Mouse (Mus musculus) G1E (cell line): ENCODE measurements around the gene Map1b. TPM values are rescaled to one million over a fixed set of nuclear protein-coding genes. Genes with fewer than 3 reads are reported as not detected.

ENCODE experiments used
- ATAC-seq: 2 replicates; pipeline ENCODE4 v1.8.0; 2016; ENCODE audit warnings: mild to moderate bottlenecking; ENCODE audit not compliant: insufficient number of reproducible peaks, poor library complexity, low FRiP score, severe bottlenecking; ENCODE audit errors: extremely low read depth
- DNase-seq: peaks from one replicate; pipeline ENCODE4 v3.0.0; 2012; ENCODE audit warnings: low spot score
- H3K27me3 ChIP-seq: 2 replicates; pipeline ENCODE4 v1.6.1; 2012; ENCODE audit warnings: mild to moderate bottlenecking, low read length, inconsistent platforms; ENCODE audit not compliant: insufficient read depth
- H3K36me3 ChIP-seq: replicated peaks from 2 replicates; pipeline ENCODE3; 2012; ENCODE audit warnings: mild to moderate bottlenecking, inconsistent platforms
- H3K4me1 ChIP-seq: 2 replicates; pipeline ENCODE4 v1.6.1; 2012; ENCODE audit warnings: low read depth, low read length, inconsistent platforms, mixed read lengths; ENCODE audit not compliant: insufficient read depth
- H3K4me3 ChIP-seq: 2 replicates; pipeline ENCODE4 v1.5.1; 2012; ENCODE audit warnings: low read depth, mild to moderate bottlenecking, inconsistent platforms, low read length, moderate library complexity, mixed read lengths
- H3K9me3 ChIP-seq: replicated peaks from 2 replicates; pipeline ENCODE4 v1.6.1; 2012; ENCODE audit warnings: inconsistent platforms
- CTCF ChIP-seq: IDR thresholded peaks from 2 replicates; pipeline ENCODE4 v1.5.1; 2012; ENCODE audit warnings: low read depth, low read length, inconsistent platforms, mixed read lengths
- GATA1 ChIP-seq: IDR thresholded peaks from 2 replicates; pipeline ENCODE4 v1.6.1; 2012; ENCODE audit warnings: borderline replicate concordance, low read length, inconsistent platforms, mixed read lengths
- GATA2 ChIP-seq: IDR thresholded peaks from 2 replicates; pipeline ENCODE4 v1.6.1; 2012; ENCODE audit warnings: low read depth, low read length, inconsistent platforms, borderline replicate concordance
- POLR2AphosphoS5 ChIP-seq: IDR thresholded peaks from 2 replicates; pipeline ENCODE4 v1.6.1; 2012; ENCODE audit warnings: low read depth, low read length, inconsistent platforms; ENCODE audit not compliant: insufficient replicate concordance
- TAL1 ChIP-seq: conservative IDR thresholded peaks from 2 replicates; pipeline ENCODE4 v1.6.1; 2012; ENCODE audit warnings: low read depth, low read length, inconsistent platforms, mixed read lengths
- polyA plus RNA-seq: library from polyadenylated mRNA; stranded (reverse); fragments of >175 nt; gene quantifications from 2 replicates; pipeline ENCODE4 v1.2.3, GENCODE M21; 2012
- total RNA-seq, 2 experiments: library from RNA; stranded (forward) in 1 of 2; stranded (reverse) in 1 of 2; fragments of 200-1000 nt in 1 of 2; fragments of >200 nt in 1 of 2; fragmentation: Nextera tagmentation in 1 of 2; gene quantifications; 2 replicates each; pipeline ENCODE4 v1.2.3; 2014 to 2017

Map1b gene
- total and polyA plus RNA-seq, 3 experiments, result 0.33 TPM; not detected in 2

- ATAC-seq, result no peak
- no peak for TF ChIP-seq GATA2
- no peak for TF ChIP-seq TAL1
- TF ChIP-seq GATA1, result no peak
- TF ChIP-seq CTCF, result no peak
- no peak for TF ChIP-seq POLR2AphosphoS5
- Histone ChIP-seq H3K4me1 (no peaks in the 10 kb centered on the region), H3K36me3 (no peaks in the 10 kb centered on the region), H3K4me3 (no peak overlapping the region), H3K27me3 (peaks cover 19% of the 10 kb centered on the region), H3K9me3 (peaks cover 4% of the 10 kb centered on the region; the same call in 1 of the 2 replicates)
- no peak for DNase-seq
Measured at GRCm38 (mm10) chr13:99443484-99444175, 72.7 kb downstream of the Map1b start.

DNA sequence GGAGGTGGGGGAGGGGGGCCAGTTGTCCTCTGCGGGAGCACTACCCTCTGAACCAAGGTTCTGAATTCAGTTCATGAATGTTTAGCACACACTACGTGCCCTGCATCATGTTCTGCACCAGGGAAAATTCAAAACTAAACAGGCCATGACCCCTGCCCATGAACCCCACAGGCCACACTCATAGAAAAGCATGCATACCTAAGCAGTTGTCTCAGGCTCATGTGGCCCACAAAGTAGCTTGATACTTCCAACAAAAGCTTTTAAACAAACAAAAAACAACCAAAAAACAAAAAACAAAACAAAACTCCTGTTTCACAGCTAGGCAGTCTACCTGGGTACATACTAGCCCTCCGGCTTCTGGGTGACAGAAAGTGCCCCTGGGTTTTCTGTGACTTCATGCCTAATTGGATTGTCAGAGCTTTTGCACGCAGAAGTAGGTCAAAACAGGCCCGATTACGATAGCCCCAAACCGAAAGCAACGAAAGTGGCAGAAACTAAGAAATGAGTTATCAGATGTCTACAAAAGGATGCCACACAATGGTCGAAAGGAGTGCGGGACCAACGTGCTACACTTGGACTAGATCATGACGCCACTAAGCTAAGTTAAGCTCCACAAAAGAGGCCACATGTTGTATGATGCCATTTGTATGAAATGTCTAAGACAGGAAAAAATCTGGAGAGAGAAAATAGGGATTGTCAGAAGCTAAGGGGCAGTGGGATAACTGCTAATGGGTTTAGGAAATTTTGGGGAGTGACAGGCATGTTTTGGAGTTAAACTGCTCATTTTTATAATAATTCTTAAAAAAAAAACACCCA, 73.7 kb downstream of the Map1b start:
- TF ChIP-seq GATA1 (no peak), CTCF (no peak), TAL1 (no peak), GATA2 (no peak), POLR2AphosphoS5 (no peak)
- no peaks in the 10 kb centered on the region for H3K4me1 ChIP-seq
- DNase-seq (no peak), ATAC-seq (no peak)
- H3K27me3 ChIP-seq, result peaks cover 17% of the 10 kb centered on the region
- H3K36me3 ChIP-seq, result no peaks in the 10 kb centered on the region
- peaks cover 4% of the 10 kb centered on the region; the same call in 1 of the 2 replicates for H3K9me3 ChIP-seq
- no peak overlapping the region for H3K4me3 ChIP-seq

DNA sequence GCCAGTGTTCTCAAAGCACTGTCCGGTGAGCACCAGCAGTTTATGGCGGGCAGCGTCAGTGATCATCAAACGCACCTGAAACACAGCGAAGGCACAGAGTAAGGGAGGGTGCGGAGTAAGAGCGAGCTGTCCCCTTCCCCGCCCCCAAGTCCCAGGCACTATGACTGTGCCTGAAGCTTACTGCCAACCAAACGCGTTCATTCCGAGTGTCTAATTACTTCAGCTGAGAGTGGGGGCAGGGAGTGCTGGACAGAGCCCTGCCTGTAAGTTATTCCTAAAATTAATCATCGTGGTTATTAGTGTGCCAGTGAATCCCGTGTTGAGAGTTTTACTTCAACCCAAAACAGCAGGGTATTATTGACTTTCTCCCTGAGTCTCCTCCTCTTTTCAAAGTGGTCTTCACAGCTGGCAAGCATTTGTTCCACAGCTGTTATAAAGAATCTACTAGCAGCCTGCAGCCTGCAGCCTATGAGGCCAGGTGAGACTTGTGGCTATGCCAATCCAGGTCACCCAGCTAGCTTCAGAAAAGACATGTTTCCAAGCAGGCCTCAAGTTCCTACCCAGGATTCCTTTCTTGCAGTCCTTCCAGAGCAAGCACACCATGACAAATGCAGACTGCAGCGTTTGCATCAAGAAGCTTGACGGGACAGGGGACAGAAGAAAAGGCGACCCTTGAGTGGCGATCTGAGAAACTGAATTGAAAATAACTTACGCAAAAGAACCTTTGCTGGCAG, 74.5 kb downstream of the Map1b start:
- Histone ChIP-seq H3K9me3 (peaks cover 4% of the 10 kb centered on the region; the same call in 1 of the 2 replicates), H3K4me3 (no peak overlapping the region), H3K36me3 (no peaks in the 10 kb centered on the region), H3K4me1 (no peaks in the 10 kb centered on the region), H3K27me3 (peaks cover 10% of the 10 kb centered on the region)
- no peak for DNase-seq
- TF ChIP-seq POLR2AphosphoS5, result no peak
- no peak for TF ChIP-seq CTCF
- TF ChIP-seq TAL1, result no peak
- no peak for TF ChIP-seq GATA1
- no peak for TF ChIP-seq GATA2
- no peak for ATAC-seq

DNA sequence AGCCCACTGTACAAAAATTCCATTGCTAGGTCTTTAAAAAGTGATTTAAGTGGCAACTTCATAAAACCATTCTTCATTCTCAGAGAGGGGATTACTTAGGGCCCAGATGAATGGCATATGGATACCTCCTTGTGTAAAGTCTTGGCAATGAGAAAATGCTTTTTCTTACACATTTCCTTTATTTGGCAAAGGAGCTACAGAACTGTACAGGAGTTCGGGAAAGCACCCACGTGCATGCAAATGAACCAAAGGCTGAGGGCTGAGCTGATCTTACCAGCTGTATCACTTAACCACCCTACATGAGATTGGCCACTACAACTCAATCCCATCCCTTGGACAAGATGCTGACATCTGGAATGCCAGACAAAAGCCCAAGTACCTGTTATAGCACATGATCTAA, 76.1 kb downstream of the Map1b start:
- peaks cover 9% of the 10 kb centered on the region for H3K27me3 ChIP-seq
- DNase-seq (no peak), ATAC-seq (no peak)
- H3K9me3 ChIP-seq, result peaks cover 4% of the 10 kb centered on the region; the same call in 1 of the 2 replicates
- no peaks in the 10 kb centered on the region for H3K4me1 ChIP-seq
- TF ChIP-seq GATA2 (no peak), TAL1 (no peak), GATA1 (no peak), POLR2AphosphoS5 (no peak), CTCF (no peak)
- H3K4me3 ChIP-seq, result no peak overlapping the region
- H3K36me3 ChIP-seq, result no peaks in the 10 kb centered on the region

DNA sequence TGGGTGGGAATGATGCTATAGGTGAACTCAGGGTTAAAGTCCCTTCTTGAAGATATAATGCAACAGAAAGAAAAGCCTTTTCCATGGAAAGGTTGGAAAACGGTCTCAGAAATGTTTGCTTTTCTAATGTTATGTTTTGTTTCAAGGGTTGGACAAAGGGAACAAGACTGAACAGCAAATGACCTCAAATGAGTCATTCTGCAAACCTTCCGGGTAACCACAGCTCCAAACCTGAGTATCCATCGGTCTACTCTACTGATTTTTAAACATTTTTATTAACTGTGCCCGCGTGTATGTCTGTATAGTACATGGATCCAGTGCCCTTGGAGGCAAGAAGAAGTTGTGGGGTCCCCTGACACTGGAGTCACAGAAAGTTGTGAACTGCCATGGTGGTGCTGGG, 77.0 kb downstream of the Map1b start:
- peaks cover 4% of the 10 kb centered on the region; the same call in 1 of the 2 replicates for H3K9me3 ChIP-seq
- no peaks in the 10 kb centered on the region for H3K36me3 ChIP-seq
- DNase-seq (no peak), ATAC-seq (no peak)
- no peak overlapping the region for H3K4me3 ChIP-seq
- peaks cover 4% of the 10 kb centered on the region for H3K27me3 ChIP-seq
- no peaks in the 10 kb centered on the region for H3K4me1 ChIP-seq
- TF ChIP-seq CTCF, result no peak
- TF ChIP-seq GATA1, result no peak
- TF ChIP-seq TAL1, result no peak
- TF ChIP-seq POLR2AphosphoS5, result no peak

GRCm38 (mm10) chr13:99437051-99437450, 79.3 kb downstream of the Map1b start:
- Histone ChIP-seq H3K9me3 (peaks cover 11% of the 10 kb centered on the region), H3K4me1 (no peaks in the 10 kb centered on the region), H3K36me3 (no peaks in the 10 kb centered on the region), H3K4me3 (no peak overlapping the region), H3K27me3 (no peaks in the 10 kb centered on the region; the same call in 1 of the 2 replicates)
- no peak for DNase-seq
- ATAC-seq, result no peak
- no peak for TF ChIP-seq GATA2
- TF ChIP-seq POLR2AphosphoS5, result no peak
- TF ChIP-seq CTCF, result no peak
- TF ChIP-seq GATA1, result no peak
